Mouse (Mus musculus) liver, embryonic 11.5 days (tissue): ENCODE measurements around the gene Tff1. TPM values are rescaled to one million over a fixed set of nuclear protein-coding genes. Genes with fewer than 3 reads are reported as not detected.

ENCODE experiments used
- ATAC-seq: fragments of 200-750 bp; cut with Nextera tagmentation; replicated peaks from 2 replicates; pipeline ENCODE4 v1.8.0; 2017; ENCODE audit warnings: moderate number of reproducible peaks, mild to moderate bottlenecking, moderate TSS enrichment, moderate library complexity; ENCODE audit not compliant: low FRiP score
- DNase-seq: peaks from one replicate; pipeline ENCODE4 v3.0.0-alpha.2; 2017; ENCODE audit warnings: low spot score
- H3K27ac ChIP-seq: fragments of 300-500 bp; sonication (generic); 2 replicates; pipeline ENCODE4 v1.5.1; 2014; ENCODE audit warnings: mild to moderate bottlenecking, low read depth, low read length, control low read depth
- H3K27me3 ChIP-seq: fragments of 300-500 bp; sonication (generic); replicated peaks from 2 replicates; pipeline ENCODE4 v1.6.1; 2014; ENCODE audit warnings: low read length, mixed read lengths; ENCODE audit not compliant: control insufficient read depth, insufficient read depth
- H3K36me3 ChIP-seq: fragments of 300-500 bp; sonication (generic); 2 replicates; pipeline ENCODE4 v1.6.1; 2014; ENCODE audit warnings: mild to moderate bottlenecking, low read length, moderate library complexity, mixed read lengths; ENCODE audit not compliant: control insufficient read depth, insufficient read depth
- H3K4me1 ChIP-seq: fragments of 300-500 bp; sonication (generic); replicated peaks from 2 replicates; pipeline ENCODE4 v1.6.1; 2014; ENCODE audit warnings: low read length, mixed read lengths; ENCODE audit not compliant: control insufficient read depth, insufficient read depth
- H3K4me2 ChIP-seq: fragments of 300-500 bp; sonication (generic); 2 replicates; pipeline ENCODE4 v1.6.1; 2014; ENCODE audit warnings: mild to moderate bottlenecking, control low read depth, moderate library complexity
- H3K4me3 ChIP-seq: fragments of 300-500 bp; sonication (generic); 2 replicates; pipeline ENCODE4 v1.5.1; 2014; ENCODE audit warnings: low read depth, low read length, control low read depth
- H3K9ac ChIP-seq: fragments of 300-500 bp; sonication (generic); 2 replicates; pipeline ENCODE4 v1.6.1; 2014; ENCODE audit warnings: low read depth, low read length, control low read depth
- H3K9me3 ChIP-seq: fragments of 300-500 bp; sonication (generic); 2 replicates; pipeline ENCODE4 v1.6.1; 2016; ENCODE audit warnings: low read length, inconsistent platforms, mixed read lengths; ENCODE audit not compliant: control insufficient read depth
- WGBS: fragments of 180-500 bp; shearing (Covaris S2); extraction: QIAGEN DNeasy Blood & Tissue Kit; methylation state at CpG from one replicate; pipeline ENCODE4 v1.1.7; 2014; 5-methylcytosine and 5-hydroxymethylcytosine counted together
- polyA plus RNA-seq: library from polyadenylated mRNA; unstranded; fragments of >200 nt; fragmentation: Nextera tagmentation; extraction: Ambion mirVana; gene quantifications from 2 replicates; pipeline ENCODE4 v1.2.1, GENCODE M21; 2014

Gene Tff1
- polyA plus RNA-seq, 1 experiment from 2014 or later, result not detected

DNA sequence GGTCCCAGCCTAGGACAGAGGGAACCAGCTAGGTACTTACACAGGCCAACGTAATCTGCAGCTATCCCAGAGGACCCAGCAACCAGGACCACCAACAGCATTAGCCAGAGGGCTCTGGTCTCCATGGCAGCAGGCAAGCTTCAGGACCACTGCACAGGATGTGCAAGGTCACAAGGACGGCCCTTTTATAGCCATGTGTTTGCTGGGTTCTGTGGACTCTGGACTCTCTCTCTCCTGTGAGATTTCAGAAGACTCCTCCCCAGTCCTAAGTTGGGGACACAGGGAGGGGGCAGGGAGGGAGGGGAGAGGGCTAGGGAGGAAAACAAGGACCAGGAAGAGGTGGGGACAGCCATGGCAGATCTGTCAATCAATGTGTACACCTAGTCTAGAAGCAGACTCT is 35.6 kb downstream of the Tff1 start, which contains the start of gene Tff3:
Gene Tff3, minus strand, starts transcription at position 195 of the 400 bp plus-strand sequence.
- Histone ChIP-seq H3K36me3 (no peaks in the 10 kb centered on the region), H3K4me3 (no peak within 1 kb of the TSS), H3K4me1 (peaks cover 5% of the 10 kb centered on the region), H3K9me3 (no peaks in the 10 kb centered on the region), H3K9ac (no peak within 1 kb of the TSS), H3K4me2 (no peak within 1 kb of the TSS), H3K27me3 (peaks cover 3% of the 10 kb centered on the region; the same call in 1 of the 2 replicates), H3K27ac (no peak within 1 kb of the TSS)
- no peak for DNase-seq
- 33% methylated on average over 2 of the region's 2 CpGs for WGBS
- no peak; the same call in 1 of the 2 replicates for ATAC-seq

GRCm38 (mm10) chr17:31128708-31129318 is 36.3 kb downstream of the Tff1 start:
- Histone ChIP-seq H3K27me3 (peaks cover 3% of the 10 kb centered on the region; the same call in 1 of the 2 replicates), H3K4me1 (peaks cover 5% of the 10 kb centered on the region; the same call in 1 of the 2 replicates), H3K4me3 (no peak overlapping the region), H3K27ac (no peak overlapping the region), H3K9ac (no peak overlapping the region), H3K9me3 (no peaks in the 10 kb centered on the region), H3K36me3 (no peaks in the 10 kb centered on the region), H3K4me2 (no peak overlapping the region)
- WGBS, result 81% methylated on average over 9 of the region's 9 CpGs
- DNase-seq (no peak), ATAC-seq (no peak)

GRCm38 (mm10) chr17:31125548-31126266 is 39.4 kb downstream of the Tff1 start:
- H3K27ac ChIP-seq, result no peak overlapping the region
- no peak overlapping the region for H3K4me3 ChIP-seq
- H3K9me3 ChIP-seq, result no peaks in the 10 kb centered on the region
- H3K4me1 ChIP-seq, result peaks cover 5% of the 10 kb centered on the region; the same call in 1 of the 2 replicates
- no peak for DNase-seq
- no peaks in the 10 kb centered on the region for H3K36me3 ChIP-seq
- WGBS, result 46% methylated on average over 9 of the region's 9 CpGs
- H3K9ac ChIP-seq, result no peak overlapping the region
- no peak for ATAC-seq
- no peak overlapping the region for H3K4me2 ChIP-seq
- H3K27me3 ChIP-seq, result peaks cover 3% of the 10 kb centered on the region; the same call in 1 of the 2 replicates

GRCm38 (mm10) chr17:31121975-31122374 is 43.1 kb downstream of the Tff1 start:
- H3K36me3 ChIP-seq, result no peaks in the 10 kb centered on the region
- no peaks in the 10 kb centered on the region for H3K9me3 ChIP-seq
- H3K4me2 ChIP-seq, result no peak overlapping the region
- ATAC-seq (no peak), DNase-seq (peak; percentile 51)
- H3K4me3 ChIP-seq, result no peak overlapping the region
- no peak overlapping the region for H3K27ac ChIP-seq
- no peaks in the 10 kb centered on the region; the same call in 1 of the 2 replicates for H3K27me3 ChIP-seq
- no peaks in the 10 kb centered on the region for H3K4me1 ChIP-seq
- WGBS, result 7% methylated on average over 8 of the region's 8 CpGs
- H3K9ac ChIP-seq, result no peak overlapping the region

GRCm38 (mm10) chr17:31119429-31119828 is 45.6 kb downstream of the Tff1 start:
- Histone ChIP-seq H3K27me3 (no peaks in the 10 kb centered on the region), H3K36me3 (no peaks in the 10 kb centered on the region), H3K4me3 (no peak overlapping the region), H3K9ac (no peak overlapping the region), H3K9me3 (no peaks in the 10 kb centered on the region), H3K27ac (no peak overlapping the region), H3K4me2 (no peak overlapping the region), H3K4me1 (0 out of 2 replicates have a peak, but pooled peaks cover 3% of the 10 kb centered on the region)
- DNase-seq (peak; percentile 74), ATAC-seq (peak; percentile 57; the same call in 1 of the 2 replicates)
- WGBS, result 7% methylated on average over 7 of the region's 7 CpGs

- H3K9me3 ChIP-seq, result no peaks in the 10 kb centered on the region
- 81% methylated on average over 5 of the region's 5 CpGs for WGBS
- ATAC-seq (no peak), DNase-seq (no peak)
- H3K27ac ChIP-seq, result no peak overlapping the region
- H3K4me3 ChIP-seq, result no peak overlapping the region
- no peaks in the 10 kb centered on the region for H3K36me3 ChIP-seq
- no peak overlapping the region for H3K4me2 ChIP-seq
- 0 out of 2 replicates have a peak, but pooled peaks cover 3% of the 10 kb centered on the region for H3K4me1 ChIP-seq
- no peak overlapping the region for H3K9ac ChIP-seq
- H3K27me3 ChIP-seq, result no peaks in the 10 kb centered on the region
Observed at GRCm38 (mm10) chr17:31117946-31118345, 47.1 kb downstream of the Tff1 start.

GRCm38 (mm10) chr17:31116063-31116462 is 49.0 kb downstream of the Tff1 start:
- ATAC-seq, result no peak

DNA sequence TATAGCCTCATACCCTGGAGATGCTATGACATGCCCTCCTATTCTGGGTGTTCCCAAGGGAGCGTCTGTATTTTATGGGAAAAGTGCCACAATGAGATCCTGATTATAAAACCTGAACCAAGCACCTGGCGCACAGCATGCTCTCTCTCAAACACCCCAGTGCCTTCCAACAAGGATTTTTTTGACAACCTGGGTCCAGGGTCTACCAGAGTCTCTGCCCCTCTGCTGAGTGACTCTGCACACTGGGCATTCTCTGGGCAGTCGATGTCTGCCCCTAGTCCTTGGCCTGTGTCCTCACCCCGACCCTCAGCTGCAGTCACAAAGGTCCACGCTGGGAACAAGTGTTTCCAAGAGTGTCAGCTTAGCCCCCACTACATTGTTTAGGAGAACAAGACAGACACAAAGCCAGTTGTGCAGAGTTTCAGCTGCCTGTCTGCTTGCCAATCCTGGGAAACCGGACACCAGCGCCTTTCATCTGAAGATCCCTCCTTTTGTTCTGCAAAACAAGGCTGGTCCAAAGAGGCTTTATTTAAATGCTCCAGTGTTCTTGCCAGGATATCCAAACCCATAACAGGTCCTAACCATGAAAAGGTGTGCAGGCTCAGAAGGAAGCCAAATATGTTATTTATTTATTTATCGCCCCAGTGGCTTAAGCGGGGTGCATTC is 51.8 kb downstream of the Tff1 start:
- Histone ChIP-seq H3K4me2 (no peak overlapping the region), H3K4me3 (no peak overlapping the region), H3K9me3 (no peaks in the 10 kb centered on the region), H3K27ac (no peak overlapping the region), H3K9ac (no peak overlapping the region), H3K4me1 (0 out of 2 replicates have a peak, but pooled peaks cover 3% of the 10 kb centered on the region), H3K36me3 (no peaks in the 10 kb centered on the region), H3K27me3 (no peaks in the 10 kb centered on the region)
- ATAC-seq (no peak), DNase-seq (no peak)
- WGBS, result 81% methylated on average over 9 of the region's 9 CpGs

More at GRCm38 (mm10) chr17:31116063-31116462, 49.0 kb downstream of the Tff1 start:
- 0 out of 2 replicates have a peak, but pooled peaks cover 3% of the 10 kb centered on the region for H3K4me1 ChIP-seq
- WGBS, result 52% methylated on average over 6 of the region's 6 CpGs
- H3K27me3 ChIP-seq, result no peaks in the 10 kb centered on the region
- no peak for DNase-seq
- H3K4me2 ChIP-seq, result no peak overlapping the region
- H3K4me3 ChIP-seq, result no peak overlapping the region
- no peak overlapping the region for H3K9ac ChIP-seq
- no peaks in the 10 kb centered on the region for H3K9me3 ChIP-seq
- H3K27ac ChIP-seq, result no peak overlapping the region; the same call in 1 of the 2 replicates
- no peaks in the 10 kb centered on the region for H3K36me3 ChIP-seq
